Mouse (Mus musculus): Measurements from ENCODE around the gene Tm6sf1.
"Not testable (repeated sequence)": the region's sequence is repeated elsewhere in the genome, so short reads cannot be mapped to it uniquely, and the experiment has no call there.

Gene Tm6sf1

DNA sequence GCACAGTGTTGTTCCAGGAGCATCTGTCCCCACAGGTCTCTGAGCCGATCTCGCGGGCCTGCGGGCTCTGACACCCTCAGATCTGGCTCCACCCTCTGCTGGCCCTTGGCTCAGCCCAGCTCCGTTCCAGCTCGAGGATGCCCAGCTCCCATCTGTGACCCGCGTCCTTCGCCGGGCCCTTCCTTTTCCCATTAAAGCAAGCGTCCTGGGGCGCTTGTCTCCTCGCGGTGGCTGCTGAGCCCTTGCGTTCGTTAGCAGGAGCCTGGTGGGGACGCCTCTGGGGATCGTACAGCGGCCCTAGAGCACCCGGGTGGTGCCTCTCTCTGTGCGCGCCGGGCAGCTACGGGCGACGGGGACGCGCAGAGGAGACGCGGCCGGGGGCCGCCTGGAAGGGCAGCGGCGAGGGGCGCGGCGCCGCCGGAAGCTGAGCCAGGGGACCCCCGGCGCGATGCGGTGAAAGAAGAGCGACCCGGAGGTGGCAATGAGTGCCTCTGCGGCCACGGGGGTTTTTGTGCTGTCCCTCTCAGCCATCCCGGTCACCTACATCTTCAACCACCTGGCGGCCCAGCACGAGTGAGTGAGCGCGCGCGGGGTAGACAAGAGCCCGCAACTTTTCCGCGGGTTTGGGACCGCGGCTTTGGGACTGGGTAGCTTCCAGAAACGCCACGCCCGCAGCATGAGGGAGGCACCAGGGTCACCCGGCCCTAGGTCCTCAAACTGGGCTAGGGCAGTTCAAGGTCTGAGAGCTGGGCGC is at the start of gene Tm6sf1:
Gene Tm6sf1, plus strand, starts transcription at position 34 of the 754 bp plus-strand sequence.
- DNase-seq: peak; percentile 42

DNA sequence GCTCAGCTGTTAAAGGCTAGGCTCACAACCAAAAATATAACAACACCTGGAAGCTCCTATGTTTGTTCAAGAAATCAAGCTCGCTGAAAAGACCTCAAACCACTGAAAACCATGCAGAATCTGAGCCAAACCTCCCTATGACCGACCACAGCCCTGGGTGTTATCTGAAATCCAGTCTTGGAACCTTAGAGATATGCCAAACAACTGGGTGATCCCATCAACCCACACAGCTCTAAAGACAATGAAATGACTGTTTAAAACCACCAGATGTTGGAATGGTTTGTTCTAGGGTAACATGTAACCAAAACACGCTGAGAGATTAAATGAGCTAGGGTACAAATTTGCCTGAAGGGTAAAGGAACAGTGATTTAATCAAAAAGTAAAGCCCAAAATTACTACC is 33.9 kb upstream of the Tm6sf1 start:
- DNase-seq: no peak

DNA sequence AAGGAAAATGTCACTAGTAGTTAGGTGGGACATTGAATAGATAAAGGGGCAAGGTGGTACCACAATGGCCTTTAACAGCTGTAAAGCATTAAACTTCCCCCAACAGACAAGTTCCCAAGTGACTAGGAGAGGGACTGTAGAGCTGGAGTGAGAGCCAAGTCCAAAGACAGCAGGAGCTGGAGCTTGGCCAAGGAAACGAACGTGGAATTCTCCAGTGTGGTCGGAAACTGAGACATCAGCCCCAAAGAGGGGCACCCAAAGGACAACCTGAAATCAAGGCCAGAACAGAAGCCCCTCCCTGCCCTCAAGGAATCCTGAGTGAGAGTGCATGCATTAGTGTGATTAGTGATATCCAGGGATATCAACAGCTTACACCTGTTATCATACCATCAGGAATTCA is 33.4 kb upstream of the Tm6sf1 start:
- DNase-seq: peak; percentile 27

DNA sequence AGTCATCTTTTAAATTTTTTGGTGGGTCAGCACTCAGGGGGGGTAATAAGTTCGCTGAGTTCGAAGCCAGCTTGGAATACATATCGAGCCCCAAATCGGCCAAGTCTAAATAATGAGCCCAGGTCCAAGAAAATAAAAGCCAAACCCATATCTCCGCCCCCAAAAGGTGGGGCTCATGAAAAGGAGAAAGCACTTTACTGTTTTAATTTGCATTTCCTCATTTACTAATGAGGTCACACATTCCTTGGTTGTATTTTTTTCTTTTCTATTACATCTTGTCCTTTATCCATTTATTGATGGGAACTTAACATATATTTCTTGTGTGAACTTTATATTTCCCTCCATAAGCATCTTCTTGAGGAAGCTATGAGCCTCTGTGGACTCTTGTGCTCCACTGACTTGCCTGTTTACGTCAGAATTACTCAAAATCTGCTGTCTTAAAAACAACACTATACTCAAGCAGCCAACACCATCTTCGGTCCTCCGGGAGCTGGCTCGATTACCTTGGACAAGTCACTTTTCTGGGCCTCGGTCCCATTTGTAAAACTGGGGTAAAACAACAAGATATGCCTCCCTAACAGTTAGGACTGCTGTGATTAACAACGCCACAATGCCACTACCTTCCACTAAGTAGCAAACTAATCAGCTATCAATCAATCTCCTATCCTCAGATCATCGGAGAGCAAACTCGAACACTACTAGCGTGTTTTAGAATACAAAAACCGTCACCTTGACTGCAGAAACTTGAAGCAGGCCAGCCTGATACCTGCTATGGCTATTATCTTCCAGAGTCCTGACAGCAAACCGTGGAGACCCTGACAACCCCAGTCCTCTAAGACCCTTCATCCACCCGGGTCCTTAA is 30.8 kb upstream of the Tm6sf1 start:
- no peak for DNase-seq

DNA sequence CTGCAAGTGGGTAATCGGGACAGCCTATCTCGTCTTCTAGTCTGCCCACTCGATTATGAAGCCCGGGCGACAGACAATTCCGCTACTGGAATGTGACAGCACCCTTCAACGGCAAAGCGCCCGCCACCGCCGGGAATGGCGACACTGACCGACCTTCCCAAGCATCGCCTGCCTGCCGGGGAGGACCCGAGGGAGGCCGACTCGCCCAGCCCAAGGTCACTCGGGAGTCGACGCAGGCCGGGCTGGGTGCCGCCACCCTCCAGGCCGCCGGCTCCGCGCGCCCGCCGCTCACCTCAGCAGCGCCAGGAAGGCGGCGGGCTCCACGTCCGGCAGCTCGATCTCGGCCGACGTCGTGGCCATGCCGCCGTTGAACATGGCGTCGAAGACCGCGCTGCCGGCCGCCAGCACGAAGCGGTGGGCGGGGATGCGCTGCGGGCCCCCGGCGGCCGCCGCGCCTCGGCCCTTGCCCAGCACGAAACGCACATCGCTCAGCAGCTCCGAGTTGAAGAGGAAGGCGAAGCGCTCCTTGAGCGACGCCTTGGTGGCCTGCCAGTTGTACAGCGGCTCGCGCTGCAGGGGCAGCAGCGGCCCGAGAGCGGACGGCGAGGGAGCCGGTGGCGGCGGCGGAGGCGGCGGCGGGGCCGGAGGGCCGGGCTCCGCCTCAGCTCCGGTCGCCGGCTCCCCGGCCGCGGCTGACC is 30.0 kb upstream of the Tm6sf1 start:
- DNase-seq: peak; percentile 62

DNA sequence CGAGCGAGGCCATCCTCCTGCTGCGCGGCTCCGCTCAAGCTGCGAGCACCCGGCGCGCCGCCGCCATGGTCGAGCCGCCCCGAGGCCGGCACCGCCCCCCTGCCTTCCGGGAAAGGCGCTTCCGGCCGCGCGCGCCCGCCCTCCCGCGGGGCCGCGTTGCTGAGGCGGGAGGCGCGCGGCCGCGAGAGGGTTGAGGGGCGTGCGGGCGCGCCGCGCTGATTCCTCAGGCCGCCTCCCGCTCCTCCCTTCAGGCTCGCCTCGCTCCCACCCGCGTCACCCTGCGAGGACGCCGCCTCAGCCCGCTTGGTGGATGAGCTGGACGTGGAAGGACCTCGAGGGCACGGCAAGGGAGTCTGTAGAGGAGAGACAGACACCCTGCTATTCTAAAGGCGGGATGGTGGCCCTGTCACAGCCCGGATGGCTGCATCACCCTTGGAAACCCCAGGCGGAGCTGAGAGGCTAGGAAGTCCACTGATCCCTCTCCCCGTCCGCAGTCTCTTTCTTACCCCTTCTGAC is 29.4 kb upstream of the Tm6sf1 start, which contains the start of gene Btbd1:
Gene Btbd1, minus strand, starts transcription at position 53 of the 516 bp plus-strand sequence.
- peak; percentile 88 for DNase-seq

DNA sequence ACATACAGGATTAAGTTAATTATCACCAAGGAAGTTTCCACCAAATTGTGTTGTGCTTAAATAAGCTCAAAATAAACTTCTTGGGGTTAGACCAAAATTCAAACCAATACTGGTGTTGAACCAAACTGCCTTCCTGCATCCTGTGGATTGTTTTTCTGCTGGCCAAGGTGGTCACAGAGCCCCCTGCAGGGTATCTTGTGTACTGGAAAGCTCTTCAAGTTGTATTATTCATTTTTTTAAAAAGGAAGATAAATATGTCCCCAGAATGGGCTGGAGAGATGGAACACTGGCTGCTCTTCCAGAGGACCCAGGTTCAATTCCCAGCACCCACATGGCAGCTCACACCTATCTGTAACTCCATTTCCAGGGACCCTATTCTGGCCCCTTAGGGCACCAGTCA is 24.0 kb upstream of the Tm6sf1 start:
- DNase-seq: no peak

DNA sequence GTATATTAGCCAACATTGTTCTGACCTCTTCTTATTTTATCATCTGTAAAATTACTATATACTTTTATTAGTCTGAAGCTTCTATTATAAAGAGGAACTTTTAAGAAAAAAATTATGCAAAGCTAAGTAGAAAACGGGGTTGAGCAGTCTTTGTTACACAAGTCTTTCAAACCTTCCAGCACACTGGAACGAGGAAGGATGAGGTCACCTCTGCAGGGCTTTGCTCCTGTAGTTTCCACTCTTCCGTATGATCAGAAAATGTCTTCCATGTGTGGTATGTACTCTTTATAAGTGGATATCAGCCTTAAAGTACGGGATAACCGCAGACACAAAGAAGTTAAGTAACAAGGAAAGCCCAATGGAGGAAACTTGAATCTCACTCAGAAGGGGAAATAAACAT is 23.4 kb upstream of the Tm6sf1 start:
- no peak for DNase-seq

DNA sequence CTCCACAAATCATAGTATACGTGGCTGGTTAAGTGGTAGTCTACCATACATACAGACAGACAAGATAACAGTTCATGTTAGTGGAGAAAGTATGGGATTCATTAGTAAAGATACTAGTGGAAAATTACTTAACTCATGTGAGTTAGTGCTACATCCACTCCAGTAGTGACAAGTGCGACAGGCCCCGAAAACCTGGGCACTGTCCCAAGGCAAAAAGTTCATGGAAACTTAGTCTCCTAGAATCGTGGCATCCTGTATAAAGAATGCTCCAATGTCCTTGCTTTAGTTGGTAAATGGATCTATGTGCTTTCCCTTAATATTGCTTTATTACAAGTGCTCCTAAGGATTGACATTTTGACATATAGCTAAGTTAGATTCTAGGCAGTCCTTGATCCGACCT is 21.0 kb upstream of the Tm6sf1 start:
- not testable (repeated sequence) for DNase-seq

DNA sequence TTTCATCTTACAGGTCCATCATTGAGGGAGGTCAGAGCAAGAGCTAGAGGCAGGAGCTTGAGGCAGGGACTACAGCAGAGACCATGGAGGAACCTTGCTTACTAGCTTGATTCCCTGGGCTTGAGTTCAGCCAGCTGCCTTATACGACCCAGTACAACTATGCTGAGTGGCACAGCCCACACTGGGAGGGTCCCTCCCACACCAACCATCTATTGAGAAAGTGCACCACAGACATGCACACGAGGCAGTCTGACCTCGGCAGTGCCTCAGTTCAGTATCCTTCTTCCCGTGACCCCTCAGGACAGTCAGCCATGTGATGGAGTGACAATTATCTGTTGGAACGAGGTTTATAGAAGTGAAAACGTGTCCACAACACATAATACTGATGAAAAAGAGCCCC is 19.1 kb upstream of the Tm6sf1 start:
- DNase-seq: no peak

DNA sequence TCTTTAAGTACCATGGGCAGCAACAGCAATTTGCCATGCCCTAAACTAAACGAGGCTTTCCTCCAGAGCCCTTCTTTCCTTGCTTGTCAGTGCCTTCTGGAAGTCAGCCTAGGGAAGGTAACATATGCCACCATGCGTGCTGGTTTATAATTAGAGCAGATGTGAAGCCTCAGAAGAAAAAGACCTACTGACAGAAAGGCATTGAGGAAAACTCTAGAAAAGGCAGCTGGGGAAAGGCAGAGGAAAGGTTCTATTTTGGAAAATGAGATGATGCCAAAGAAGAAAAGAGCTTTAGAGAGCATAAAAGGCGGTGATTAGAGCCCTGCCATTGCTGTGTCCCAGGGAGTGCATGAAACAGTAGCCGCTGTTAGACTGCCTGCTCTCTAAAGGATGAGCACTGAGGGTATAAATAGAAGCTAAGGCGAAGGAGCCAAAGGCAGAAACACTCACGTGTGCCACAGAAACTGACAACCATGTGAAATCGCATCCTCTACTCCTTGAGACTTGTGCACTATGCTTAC is 18.1 kb upstream of the Tm6sf1 start:
- DNase-seq: no peak

DNA sequence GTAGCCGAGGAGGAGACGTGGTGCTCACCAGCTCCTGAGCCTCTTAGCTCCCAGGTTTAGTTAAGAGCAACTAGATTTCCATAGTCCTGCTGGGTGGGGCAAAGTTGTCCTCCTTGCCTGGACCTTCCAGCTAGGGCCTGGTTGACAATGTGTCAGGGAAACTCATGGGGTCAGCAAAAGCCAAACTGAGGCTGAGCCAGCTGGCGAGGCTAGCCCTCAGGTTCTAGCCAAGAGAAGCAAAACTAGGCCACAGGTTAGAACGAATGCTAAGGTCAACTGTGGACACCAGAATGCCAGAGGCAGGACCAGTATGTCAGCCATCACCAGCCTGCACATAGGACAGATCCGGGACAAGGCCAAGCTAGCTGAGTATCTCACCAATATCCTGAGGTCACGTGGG is 17.4 kb upstream of the Tm6sf1 start:
- no peak for DNase-seq

DNA sequence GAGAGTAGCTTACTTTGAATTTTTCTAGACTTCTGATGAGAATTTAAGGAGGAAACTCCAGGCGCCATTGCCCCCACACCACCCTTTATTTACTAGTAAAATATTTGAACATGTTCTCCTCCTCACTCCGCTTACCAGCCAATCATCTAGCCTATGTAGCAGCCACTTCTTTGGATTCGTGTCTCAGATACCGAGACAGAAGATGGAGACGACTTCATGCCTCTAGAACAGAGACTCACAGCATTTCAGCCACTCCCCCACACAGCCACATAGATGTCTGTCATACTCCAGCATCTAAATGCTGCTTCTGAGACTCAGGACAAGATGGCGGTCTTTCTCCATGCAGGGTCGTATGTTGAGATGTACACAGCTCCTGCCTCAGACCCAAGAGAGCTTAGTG is 16.7 kb upstream of the Tm6sf1 start:
- no peak for DNase-seq

DNA sequence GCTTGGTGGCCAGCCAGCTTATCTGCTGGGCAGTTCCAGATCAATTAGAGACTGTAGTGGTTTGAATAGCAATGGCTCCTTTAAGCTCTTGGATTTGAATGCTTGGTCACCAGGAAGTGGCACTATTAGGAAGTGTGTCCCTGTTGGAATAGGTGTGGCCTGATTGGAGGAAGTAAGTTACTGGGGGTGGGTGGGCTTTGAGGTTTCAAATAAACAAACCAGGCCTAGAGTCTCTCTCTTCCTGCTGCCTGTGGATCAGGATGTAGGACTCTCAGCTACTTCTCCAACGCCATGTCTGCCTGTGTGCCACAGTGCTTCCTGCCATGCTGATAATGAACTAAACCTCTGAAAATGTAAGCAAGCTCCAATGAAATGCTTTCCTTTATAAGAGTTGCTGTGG is 15.8 kb upstream of the Tm6sf1 start:
- no peak for DNase-seq

DNA sequence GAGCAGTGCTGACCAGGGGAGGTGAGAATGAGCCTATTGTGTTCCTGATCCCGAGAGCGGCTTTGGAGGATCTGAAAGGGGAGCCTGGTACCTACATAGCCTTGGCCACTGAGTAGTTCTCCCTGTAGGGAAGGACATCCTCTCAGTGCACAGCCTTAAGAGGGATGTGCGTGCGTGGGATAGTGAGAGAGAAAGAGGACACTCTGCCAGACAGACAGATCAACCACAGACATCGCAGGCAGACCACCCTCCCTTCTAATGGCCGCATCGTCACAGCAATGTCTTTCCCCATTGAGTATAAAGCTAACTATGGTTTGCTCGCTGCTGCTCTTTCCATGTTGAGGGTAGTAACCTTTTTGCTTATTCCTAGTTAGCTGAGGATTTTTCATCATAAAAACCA is 14.9 kb upstream of the Tm6sf1 start:
- DNase-seq: no peak

DNA sequence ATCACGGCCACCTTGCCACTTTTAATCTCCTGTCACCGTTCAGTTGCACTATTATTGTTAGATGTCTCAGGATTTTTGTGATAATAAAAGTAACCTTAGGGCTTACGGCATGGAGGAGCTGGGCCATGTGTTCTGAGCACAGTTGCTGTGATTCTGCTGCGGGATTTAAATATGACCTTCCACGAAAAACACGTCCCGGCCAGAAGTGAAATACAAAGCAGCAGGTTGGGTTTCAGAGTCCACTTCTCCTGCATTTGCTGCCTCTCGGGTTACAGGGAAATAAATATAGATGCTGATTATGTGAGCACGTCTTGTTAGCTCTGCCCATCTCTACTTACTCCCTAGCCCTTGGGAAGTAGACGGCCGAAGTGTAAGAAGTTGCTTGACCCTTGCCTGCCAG is 14.0 kb upstream of the Tm6sf1 start:
- no peak for DNase-seq

DNA sequence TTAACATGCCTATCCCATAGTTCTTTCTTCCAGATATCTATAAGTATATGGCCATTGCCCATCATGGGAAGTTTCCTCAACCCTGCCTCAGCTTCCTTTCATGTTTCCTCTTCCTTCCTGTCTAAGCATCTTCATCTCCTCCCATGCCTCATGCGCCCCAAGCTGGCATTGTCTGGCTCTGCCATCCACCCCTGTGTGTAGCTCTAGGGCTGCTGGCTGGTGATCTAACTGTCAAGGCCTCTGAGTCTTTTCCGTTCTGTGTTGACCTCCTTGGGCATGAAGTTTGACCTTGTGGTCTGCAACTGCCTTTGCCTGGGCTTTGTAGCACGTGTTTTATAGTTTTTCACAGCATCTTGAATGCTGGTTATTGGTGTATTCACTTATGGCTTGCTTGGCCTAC is 13.5 kb upstream of the Tm6sf1 start:
- no peak for DNase-seq

DNA sequence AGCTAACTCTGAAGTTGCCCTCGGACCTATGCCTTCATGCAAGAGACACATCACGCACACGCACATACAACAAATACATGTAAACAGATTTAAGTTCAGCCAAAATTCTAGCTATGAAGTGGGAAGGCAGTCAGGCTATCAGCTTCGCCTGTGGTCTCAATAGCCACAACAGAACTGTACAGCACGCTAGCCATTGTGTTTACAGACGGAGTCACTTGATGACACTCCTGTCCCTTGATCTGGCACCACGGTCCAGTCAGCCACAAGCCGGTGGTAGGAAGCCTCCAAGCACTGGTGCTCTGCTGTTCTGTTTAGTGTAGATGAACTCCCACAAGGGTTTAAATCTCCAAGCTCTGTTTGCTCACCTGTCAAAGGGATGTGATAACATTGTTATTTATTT is 12.8 kb upstream of the Tm6sf1 start:
- no peak for DNase-seq

DNA sequence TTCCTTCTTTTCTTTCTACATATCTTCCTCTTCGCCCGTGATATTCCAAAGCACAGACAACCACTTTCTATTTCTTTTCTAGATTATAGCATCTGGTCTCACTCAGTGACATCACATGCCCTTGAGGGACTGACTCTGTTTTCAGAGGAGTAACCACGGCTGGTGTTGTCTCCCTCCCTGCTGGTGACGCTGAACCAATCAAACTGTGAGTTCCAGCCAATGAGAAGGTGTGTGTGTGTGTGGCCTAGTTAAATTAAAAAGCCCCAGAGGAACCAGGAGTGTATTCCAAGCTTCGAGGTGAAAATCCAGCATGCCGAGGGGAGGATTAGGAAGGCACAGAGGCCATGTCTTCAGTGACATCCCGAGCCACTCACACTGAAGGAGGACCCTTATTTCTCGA is 11.8 kb upstream of the Tm6sf1 start:
- DNase-seq: no peak

DNA sequence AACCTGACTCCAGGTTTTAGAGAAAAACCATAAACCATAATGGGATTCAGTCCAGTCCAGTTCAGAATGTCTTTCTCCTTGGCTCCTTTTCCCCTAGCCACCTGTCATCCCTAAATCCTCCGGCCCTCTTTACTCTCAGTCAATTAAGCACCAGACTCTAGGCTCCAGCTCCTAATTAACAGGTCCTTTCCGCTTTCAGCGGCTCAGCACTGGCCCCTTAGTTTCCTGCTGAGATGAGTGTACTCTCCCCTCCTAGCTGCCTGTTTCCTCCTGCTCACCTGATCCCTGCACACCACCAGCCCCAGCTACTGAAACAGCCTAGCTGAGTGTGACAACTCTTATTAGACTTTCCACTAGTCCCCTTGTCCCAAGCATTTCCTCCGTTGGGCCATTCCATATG is 11.0 kb upstream of the Tm6sf1 start:
- DNase-seq: no peak

DNA sequence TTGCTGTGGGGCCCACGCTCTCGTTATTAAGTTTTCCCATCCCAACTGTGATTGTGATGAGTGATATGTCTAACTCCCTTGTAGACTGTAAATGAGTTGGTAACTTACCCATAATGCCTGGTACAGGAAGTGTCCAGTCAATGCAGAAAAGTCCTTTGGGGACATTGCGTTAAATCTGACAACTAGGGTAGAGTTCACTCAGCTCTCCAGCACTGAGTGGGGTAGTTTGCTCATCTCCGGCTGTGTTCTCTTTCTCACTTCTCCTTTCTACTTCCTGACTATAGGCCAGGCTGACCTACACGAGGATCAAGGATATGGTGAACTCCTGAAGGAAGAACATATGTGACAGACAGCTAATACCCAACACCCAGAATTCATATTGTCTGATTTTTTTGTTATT is 9.6 kb upstream of the Tm6sf1 start:
- DNase-seq: no peak

DNA sequence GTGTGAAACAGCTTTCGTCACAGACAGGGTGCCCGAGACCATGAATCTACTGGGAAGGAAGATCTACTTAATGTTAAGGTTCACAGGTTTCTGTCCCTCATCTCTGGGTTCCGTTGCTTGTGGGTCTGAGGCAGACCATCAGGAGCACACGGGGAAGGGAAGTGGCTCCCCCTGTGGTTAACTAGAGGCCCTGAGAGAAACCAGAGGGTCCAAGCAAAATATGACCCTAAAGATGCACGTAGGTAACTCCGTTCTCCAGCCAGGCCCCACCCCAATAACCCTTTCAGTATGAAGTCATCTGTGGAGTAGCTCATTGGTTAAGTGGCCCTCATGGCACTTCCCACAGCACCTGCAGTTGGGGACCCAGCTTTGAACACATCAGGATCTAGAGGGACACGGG is 9.2 kb upstream of the Tm6sf1 start:
- no peak for DNase-seq

DNA sequence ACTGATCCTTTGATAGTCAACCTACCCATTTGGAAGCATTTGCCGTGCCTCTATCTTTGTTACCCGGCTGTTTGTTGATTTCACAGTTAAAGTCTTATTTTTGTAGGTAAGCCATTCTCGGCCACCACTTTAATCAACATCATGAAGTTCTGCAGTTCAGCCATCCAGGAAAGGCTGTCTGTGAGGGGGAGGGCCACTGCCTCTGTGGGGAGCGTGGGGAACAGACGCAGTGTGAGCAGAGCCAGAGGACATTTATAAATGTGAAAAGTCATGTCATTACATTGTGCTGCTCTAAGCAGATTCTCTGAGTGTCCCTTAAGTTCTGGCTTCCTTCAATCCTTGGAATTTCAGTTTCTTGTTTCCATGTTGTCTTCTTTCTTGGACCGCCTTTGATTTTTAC is 8.6 kb upstream of the Tm6sf1 start:
- no peak for DNase-seq
